Mouse (Mus musculus) thymus, postnatal 36 days (tissue): ENCODE results near the gene Asgr1.
"Not testable (repeated sequence)": the region's sequence is repeated elsewhere in the genome, so short reads cannot be mapped to it uniquely, and the experiment has no call there.

Source experiments
- DNase-seq, 2 experiments: peaks; one replicate each; pipeline ENCODE4 v3.0.0; 2022; ENCODE audit warnings: mixed read lengths in 2 of 2

The Asgr1 gene

DNA sequence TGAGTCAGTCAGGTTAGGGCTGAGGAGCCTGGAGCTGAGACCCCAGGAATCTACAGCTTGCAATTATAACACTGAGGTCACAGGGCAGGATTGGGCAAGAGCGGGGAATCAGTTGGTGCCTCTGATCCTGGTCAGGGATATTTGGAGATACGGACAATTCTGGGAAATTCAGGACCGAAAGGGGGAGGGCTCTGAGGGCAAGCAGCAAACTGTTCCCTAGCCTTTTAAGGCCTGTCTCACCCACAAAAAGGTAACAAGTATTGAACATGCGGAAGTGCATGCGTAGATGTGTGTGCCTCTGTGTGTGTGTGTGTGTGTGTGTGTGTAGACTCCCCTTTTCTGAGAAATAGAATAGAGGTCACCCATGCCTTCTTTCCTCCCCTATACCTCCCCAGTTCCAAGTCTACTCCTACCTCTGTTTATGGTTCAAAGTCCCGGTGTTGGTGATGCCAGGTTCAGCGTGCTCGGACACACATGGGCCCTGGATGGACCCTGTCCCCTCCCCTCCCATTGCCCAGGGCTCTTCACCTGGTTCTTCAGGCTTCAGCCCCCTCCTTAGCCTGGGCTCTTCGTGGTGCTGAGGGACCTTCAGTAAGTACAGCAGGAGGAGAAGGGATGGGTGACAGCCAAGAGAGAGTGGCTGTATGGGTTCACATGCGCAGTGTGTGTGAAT, at the start of gene Asgr1:
Gene Asgr1, plus strand, starts transcription at position 188 of the 673 bp plus-strand sequence.
- no peak for DNase-seq

DNA sequence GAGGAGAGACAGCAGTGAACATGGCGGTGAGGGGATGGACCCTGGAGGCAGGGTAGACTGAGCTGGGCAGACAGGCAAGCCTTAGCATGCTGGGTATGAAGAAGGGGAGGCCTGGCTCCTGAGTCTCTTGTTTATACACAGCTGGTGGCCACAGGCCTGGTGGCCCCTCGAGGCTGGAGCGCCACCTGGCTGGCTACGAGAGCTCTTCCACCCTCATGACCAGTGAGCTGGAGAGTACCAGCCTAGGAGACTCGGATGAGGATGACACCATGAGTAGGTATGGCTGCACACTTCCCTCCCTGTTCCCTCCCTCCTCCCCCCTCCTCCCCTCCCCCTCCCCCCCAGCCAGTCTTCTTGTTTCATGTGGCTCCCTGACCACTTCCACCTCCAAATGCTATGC, 48.4 kb upstream of the Asgr1 start:
- peak; percentile 43 to 65 for DNase-seq

DNA sequence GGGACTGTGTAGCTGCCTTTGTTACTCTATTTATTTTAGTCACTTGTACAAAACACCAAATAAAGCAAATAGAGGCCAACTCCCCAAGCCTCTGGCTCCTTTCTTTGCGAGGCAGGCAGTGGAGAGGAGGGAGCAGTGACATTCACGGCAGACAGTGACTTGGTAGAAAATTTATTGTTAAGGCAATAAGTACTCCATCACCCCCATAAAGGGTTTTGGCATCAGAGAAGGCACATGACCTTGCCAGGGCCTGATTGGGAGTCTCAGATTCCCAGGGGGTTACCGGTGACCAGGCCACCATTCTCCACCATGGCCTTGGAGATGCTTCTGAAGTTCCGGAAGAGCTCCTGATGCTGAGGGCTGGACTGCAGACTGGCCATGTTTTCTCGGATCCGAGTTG, 43.9 kb upstream of the Asgr1 start:
- no peak for DNase-seq

DNA sequence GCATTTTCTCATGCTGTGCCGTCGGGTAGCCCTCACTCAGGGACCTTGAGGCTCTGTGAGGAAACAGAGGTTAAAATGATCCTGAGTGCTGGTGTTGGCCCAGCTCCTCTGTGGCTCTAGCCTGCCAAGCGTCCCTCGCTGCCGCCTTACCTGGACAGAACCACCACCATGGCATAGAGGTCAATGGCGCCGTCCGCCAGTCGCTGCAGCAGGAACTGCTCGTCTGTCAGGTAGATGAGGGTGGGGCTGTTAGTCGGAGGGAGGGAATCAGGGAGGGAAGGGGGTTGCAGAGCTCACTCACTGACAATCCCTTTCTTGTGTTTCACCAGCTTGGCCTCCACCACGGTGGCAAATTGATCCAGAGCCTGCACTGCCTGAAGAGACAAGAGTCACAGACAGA, 43.3 kb upstream of the Asgr1 start:
- DNase-seq = no peak

DNA sequence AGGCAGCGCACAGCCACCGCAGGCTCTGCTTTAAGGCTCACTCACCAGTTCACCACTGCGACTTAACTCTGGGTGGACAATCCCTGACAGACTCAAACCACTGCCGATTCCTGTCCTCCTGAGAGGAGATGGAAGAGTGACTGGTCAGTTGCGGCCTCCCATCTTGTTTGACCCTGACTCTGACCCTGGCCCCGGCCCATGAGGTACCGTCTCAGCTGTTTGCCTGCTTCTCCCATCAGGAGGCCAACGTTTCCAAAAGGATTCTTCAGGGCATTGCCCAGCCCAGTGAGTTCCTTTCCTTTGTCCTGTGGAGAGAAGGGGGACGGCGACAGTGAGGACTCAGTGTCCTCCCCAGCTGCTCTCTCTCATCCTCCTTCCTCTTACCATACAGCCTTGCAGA, 42.9 kb upstream of the Asgr1 start:
- no peak for DNase-seq

DNA sequence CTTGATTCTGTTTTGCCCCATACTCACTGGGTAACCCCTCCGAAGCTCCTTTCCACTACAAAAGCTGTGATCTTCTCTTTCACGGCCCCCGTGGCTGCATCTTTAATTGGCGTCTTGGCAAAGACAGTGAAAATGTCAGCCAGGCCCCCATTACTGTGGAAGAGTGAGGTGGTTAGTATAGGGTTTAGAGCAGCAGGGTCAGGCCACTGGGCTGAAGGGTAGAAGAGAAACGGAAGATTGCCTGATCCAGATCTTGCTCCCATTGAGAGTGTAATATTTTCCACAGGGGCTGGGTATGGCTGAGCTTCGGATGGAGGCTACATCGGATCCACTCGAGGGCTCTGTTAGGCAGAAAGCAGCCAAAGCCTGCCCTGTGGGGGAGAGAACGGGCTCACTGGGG, 41.0 kb upstream of the Asgr1 start:
- DNase-seq = no peak

DNA sequence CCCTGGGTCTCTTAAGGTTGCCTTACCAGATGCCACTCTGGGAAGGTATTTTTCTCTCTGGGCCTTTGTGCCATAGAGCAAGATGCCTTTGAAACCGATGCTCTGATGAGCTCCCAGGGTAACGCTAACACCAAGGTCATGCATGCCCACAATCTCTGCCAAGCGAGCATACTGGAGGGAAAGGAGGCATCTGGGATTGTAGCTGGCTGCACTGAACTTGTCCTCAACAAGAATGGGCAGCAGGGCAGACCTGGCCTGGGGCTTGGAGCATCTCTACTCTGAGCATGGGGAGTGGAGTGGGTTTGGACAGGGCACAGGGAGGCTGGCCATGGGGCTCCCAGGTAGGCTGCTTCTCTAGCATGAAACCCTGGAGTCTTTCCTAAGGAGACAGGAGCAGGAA, 40.5 kb upstream of the Asgr1 start:
- no peak for DNase-seq

DNA sequence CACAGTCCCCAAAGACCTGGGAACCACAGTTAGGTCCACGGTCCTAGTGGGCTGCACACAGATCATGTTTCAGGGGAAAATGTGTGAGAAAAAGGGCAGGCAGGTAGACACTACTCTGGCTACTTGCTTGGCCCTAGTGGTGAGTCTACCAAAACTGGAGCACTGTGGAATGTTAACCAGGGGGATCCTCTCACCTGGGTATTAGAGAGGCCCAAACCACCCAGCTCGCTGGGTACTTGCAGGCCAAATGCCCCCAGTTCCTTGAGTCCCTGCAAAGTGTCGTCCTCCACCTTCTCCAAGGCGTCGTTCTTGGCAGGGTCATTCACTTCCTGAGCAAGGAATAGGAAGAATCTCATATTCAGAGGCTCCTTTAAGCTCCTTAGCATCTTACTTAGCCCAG, 39.8 kb upstream of the Asgr1 start:
- DNase-seq = no peak

DNA sequence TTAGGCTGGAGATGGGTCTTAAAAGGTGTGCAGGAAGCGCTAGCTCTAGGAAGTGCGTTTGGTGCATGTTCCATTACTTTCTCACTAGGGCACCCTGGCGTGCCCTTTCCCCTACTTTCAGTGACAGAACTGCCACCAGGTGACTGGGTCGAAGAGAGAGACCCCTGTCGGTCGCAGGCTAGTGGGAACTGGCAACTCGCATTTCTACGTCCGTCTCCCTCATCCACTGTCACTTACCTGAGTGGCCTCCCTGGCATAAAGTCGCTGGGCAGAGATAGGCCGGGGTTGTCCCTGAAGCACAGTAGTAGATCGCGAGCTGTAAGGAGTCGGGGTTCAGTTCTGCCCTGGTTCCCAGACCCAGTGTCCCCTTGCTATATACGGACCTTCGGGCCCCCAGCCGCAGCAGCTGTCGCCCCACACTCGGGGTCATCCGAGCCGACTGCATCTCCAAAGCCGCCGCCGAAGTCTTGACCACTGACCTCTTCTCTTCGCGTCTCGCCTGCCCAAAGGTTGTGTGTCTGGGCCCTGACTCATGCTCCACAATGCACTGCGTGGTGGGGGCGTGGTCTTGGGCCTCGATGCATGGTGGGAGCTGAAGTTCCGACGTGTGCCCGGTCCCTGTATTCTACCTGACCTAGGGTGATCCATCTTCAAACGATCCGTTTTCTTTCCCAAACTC, 38.9 kb upstream of the Asgr1 start, which contains the start of gene Acadvl:
Gene Acadvl, minus strand, starts transcription at position 532 of the 679 bp plus-strand sequence.
- DNase-seq = peak; percentile 82 to 87

DNA sequence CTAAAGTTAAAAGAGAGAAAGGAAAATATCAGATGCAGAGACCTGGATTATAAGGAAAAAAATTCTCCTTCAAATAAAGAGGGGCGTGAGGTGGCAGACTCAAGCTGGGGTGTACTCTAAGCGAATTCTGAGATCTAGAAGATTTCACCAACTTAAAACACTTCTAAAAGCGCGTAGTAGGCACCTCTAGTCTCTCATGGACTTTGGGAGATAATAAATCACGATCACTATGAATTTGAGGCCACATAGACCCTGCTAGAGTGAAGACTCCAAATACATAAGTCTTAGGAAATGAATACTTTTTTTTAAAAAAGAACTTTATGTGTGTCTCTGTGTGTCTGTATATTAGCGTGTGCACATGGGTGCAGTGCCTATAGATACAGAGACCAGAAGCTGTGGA, 38.2 kb upstream of the Asgr1 start:
- no peak for DNase-seq

DNA sequence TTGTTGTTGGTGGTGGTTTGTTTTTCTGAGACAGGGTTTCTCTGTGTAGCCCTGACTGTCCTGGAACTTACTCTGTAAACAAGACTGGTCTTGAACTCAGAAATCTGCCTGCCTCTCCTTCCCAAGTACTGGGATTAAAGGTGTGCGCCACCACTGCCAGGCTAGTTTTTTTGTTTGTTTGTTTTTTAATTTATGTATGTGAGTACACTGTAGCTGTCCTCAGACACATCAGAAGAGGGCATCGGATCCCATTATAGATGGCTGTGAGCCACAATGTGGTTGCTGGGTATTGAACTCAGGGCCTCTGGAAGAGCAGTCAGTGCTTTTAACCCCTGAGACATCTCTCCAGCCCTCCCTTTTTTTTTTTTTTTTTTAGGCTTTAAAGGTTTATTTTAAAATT, 37.7 kb upstream of the Asgr1 start:
- not testable (repeated sequence) for DNase-seq

DNA sequence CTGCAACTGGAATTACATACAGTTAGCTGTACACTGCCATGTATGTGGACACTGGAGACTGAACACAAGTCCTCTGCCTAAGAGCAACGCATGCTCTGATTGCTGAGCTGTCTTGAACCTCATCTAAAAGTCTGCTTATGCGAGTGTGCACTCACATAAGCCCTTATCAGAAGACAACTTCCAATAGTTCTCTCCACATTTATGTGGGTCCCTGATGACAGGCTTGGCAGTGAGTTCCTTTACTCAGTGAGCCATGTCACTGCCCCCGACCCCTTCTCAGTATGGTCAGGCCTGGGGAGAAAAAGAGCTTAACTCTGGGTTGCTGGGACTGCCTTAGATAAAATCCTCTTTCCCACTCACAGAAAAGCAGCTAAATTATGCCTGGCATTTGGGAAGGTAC, 37.2 kb upstream of the Asgr1 start, which contains the start of gene Dlg4:
Gene Dlg4, plus strand, starts transcription at position 274 of the 400 bp plus-strand sequence.
- DNase-seq = no peak

DNA sequence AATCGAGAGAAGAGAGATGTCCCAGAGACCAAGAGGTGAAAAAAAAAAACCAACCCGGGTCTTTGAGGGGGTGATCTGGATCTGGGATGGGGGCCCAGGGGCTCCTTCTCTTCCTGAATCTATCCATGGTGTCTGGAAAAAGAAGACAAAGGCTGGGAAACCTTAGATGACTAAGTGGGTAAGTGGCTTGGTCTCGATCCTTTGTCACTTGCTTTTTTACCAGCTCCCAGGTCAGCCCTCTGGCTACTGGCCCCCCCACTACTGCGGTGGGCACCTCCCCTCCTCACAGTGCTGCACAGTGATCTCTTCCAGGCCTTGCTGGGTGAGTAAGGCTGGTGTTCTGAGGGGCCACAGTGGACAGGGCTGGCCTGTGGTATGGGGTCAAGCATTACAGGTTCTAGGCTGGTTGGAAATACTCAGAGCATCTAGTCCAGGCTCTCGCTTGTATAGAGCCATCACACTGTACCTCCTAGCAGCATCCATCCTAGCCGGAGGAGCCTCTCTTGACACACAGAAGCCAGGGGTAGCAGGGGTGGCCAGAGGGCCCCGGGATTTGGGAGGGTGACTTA, 36.6 kb upstream of the Asgr1 start:
- DNase-seq = no peak

DNA sequence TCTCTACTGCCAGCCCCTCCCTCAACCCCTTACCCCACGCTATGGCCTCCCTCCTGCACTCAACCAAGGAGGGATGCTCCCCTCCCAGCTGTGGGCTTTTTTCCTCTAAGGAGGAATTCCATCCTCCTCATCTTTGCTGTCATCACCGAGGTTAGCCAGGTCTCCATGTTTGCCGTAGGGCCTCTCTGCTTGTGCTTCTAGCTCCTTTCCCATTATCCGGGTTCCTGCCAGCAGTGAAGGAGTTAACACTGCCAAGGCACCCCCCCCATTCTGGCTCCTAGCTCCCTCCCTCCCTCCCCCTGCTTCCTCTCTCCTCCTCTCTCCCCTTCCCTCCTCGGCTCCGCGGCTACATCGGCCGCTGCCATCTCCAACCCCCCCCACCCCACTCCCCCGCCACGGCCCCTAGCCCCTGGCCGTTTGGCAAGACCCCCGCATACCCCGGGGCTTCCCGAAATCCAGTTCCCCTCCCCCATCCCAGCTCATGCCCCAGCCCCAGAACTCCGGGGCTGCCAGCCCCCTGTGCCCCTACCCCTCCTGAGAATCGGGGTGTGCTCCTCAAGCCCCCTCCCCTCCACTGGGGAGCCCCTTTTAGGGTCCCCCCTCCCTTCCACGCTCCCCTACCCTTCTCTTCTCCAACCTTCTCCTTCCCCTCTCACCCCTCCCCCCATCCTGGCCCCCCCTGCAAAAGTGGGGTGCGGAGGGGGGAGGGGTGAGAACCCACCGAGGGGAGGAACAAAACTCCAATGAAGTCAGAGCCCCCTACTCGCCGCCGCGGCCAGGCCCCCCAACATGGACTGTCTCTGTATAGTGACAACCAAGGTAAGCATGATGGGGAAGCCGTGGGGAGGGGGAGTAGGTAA, 35.5 kb upstream of the Asgr1 start:
- DNase-seq = peak; percentile 58 to 65

DNA sequence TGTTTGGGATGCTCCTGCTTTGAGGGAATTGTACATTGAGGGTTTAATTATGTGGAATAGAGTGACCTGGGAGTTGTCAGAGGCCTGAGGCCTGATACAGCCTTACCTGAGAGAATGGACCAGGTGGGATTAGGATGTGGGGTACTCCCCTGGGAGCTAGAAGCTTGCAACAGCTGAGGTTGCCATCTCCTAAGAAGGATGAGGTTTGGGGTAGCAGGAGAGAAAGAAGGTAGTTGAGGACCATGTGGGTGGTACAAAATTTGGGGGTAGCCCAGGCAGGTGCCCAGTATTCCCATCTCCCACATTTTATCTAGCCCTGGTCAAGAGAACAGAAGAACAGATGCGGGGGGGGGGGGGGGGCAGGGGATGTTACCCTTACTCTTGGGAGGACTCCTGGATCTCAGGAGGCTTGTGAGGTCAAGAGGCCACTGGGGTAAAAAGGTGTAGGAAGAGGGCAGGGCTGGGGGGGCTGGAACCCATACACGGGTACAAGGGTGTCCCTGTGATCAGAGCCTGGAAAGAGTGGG, 34.3 kb upstream of the Asgr1 start:
- DNase-seq = no peak

DNA sequence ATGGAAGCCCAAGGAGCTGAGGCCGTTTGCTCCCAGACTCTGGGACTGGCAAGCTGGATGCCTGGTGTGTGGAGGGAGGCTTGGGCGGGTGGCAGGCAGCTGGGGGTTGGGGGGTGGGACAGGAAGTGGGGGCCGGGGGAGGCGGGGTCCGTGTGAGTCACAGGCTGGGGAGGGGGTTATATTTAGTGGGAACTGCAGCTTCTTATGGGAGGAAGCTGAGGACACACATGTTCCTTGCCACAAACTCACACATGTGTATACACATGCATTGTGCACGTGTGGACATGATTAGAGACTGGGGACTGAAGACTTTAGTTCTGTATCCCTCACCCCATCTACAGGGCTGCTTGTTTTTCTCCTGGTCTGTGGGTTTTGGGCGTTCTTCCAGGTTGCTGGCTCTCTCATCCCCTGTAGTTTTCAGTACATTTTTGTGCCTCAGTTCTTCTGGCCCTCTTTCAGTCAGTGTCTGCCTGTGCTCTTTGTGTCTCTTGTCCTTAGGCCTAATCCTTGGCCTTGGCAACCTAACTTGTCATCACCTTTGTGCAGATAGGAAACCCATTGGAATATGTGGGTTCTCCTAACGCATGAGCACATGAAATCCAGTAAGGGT, 33.8 kb upstream of the Asgr1 start:
- peak; percentile 65 to 77 for DNase-seq

DNA sequence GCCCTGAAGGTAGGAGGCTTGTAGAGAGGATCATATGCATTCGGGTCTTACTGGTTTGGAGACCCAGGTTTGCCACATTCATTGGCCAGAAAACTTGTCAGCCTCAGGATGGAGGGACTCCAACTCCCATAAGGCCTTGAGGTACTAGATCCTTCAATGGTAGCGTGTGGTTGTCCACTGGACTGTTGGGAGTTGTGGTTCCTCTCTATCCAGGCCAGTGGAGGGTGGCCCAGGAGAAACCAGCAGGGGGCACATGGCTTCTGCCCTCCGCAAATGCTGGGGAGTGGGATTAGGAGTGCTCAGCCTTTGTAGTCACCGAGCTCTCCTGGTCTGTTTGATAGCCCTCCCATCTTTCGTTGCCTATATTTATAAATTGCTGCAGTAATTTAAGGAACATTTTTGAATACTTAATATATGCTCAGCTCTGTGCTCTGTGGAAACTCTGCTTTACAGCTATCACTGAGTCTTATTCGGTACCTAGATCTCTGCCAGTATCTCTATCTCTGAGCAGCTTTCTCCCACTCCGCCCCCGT, 33.1 kb upstream of the Asgr1 start:
- DNase-seq = peak; percentile 69 to 79

DNA sequence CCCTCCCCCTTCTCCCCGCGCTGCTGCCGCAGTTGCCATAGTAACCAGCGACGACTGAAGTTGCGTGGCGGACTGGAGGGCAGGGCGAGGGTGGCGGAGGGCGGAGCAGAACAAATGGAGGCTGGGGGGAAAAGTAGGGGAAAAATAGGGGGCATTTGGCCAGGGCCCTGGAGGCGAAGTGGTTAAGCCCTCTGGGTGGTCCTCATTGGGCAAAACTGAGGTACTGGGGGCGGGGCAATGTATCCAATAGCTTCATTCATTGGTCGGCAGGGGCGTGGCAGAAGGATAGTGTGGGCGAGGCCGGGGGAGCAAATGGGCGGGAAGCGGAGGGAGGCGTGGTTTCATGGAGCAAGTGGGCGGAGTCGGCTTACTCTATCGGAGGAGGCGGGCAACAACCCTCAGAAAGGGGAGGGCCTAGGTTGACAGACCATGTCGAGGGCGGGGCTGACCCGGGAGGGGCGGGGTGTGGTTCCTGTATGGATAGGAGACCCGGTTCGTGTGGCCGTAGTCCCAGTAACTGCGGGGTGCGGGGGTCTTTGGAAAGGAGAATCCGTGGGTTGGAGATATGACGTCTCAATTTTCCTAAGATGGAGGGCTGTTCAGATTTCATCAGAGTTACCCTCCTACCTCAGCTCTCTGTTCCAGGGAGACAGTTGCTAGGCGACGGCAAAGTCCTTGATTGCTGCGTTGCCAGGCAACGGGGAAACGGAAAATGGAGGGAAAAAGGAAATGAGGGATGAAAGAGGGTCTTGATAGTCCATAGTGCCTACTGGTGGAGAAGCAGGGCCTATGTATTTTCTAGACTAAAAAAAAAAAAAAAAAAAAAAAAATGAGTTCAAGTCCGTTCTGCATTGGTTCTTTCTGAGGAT, 32.4 kb upstream of the Asgr1 start:
- DNase-seq = peak; percentile 91 to 93

DNA sequence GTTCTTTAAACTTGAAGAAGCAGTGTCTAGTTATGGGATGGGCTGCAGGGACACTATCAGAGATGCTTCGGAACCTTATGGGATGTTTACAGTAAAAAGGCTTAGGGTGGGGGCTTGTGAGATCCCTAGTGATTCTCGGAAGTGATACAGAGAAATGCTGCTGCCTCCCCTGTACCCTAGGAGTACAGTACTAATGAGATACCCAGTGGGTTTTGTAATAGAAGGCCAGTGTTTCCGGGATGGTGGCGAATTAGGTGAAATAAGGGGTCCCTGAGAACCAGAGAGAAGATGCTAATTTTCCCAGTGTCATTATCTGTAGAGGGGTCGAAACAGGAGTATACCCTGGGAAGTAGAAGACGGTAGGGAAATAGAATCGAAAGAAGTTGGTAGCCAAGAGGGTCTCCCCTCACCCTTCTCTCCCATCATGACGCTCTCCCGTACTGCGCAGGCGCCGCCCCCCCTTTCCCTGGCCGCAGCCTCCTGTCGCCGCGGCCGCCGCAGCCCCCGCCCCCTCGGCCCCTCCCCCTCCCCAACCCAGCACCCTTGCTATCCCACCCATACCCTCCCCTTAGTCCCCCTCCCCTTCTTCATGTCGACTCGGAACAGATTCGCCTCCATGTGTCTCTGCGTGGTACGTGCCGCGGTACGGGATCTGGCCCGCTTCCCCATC, 30.3 kb upstream of the Asgr1 start:
- DNase-seq = peak in 1 of 2 experiments; percentile 31

DNA sequence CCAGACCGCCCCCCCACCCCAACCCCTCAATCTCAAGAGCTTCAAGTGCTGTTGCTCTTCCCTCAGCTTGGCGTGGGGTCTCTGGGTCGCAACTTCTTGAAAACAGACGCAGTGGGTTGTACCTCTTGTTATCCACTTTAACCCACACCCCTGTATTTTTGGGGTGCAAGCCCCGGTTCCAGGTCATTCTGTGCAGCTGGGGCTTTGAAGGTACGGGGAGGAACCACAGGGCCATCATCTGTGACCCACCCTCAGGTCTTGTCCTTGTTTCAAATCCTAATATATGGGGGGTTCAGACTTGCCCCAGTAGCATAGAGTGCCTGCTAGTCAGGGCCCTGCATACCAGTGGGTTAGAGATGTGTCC, 29.8 kb upstream of the Asgr1 start:
- no peak for DNase-seq

DNA sequence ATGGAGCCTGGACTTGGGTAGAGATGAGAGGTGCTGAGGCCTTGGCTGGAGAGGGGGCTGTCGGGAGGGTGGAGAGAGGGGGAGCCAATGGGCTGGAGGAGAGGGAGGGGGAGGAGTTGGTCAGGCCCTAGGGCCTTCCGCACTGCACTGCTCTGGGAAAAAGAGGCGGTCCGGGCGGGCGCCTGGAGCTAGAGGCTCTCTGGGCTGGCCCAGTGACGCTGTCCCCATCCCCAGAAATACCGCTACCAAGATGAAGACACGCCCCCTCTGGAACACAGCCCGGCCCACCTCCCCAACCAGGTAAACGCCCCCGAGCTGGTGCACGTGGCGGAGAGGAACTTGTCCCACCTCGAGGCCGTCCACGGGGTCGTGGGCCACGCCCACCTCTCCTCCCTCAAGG, 27.2 kb upstream of the Asgr1 start:
- no peak for DNase-seq
